Mouse (Mus musculus) lung, adult 2 months (tissue): ENCODE data around the gene Csf2. TPM values are rescaled to one million over a fixed set of nuclear protein-coding genes. Genes with fewer than 3 reads are reported as not detected.

Source experiments
- DNase-seq: peaks from one replicate; pipeline ENCODE4 v3.0.0; 2022
- H3K4me1 ChIP-seq: fragments of 200-500 bp; 2 replicates; pipeline ENCODE4 v1.6.1; 2011; ENCODE audit warnings: low read length; ENCODE audit not compliant: control insufficient read depth, insufficient read depth
- H3K4me3 ChIP-seq: fragments of 200-500 bp; replicated peaks from 2 replicates; pipeline ENCODE3; 2011; ENCODE audit warnings: low read depth, mild to moderate bottlenecking, control low read depth, low read length; ENCODE audit errors: extremely low read depth
- CTCF ChIP-seq: fragments of 200-500 bp; IDR thresholded peaks from 2 replicates; pipeline ENCODE4 v1.5.1; 2011; ENCODE audit warnings: mild to moderate bottlenecking, low read length, control low read depth; ENCODE audit not compliant: insufficient read depth
- POLR2A ChIP-seq: fragments of 200-500 bp; IDR thresholded peaks from 2 replicates; pipeline ENCODE4 v1.6.1; 2011; ENCODE audit warnings: low read depth, mild to moderate bottlenecking, control low read depth, low read length, borderline replicate concordance; ENCODE audit errors: extremely low read depth
- whole genome bisulfite sequencing: fragments of 180-500 bp; shearing (Covaris S2); methylation state at CpG from one replicate; pipeline ENCODE4 v1.1.7; 2018; 5-methylcytosine and 5-hydroxymethylcytosine counted together
- polyA plus RNA-seq: library from polyadenylated mRNA; depleted of rRNA; stranded (reverse); fragments of >200 nt; gene quantifications from 2 replicates; pipeline ENCODE4 v1.2.3, GENCODE M21; 2012

Gene Csf2
- polyA plus RNA-seq, 1 experiment: 2.5 TPM

- H3K4me3 ChIP-seq: no peak overlapping the region
- no peak for TF ChIP-seq CTCF
- no peak for TF ChIP-seq POLR2A
- WGBS: 78% methylated on average over 3 of the region's 3 CpGs
- DNase-seq: no peak
- H3K4me1 ChIP-seq: no peaks in the 10 kb centered on the region
Observed at GRCm38 (mm10) chr11:54269191-54269896, 19.9 kb upstream of the Csf2 start.

DNA sequence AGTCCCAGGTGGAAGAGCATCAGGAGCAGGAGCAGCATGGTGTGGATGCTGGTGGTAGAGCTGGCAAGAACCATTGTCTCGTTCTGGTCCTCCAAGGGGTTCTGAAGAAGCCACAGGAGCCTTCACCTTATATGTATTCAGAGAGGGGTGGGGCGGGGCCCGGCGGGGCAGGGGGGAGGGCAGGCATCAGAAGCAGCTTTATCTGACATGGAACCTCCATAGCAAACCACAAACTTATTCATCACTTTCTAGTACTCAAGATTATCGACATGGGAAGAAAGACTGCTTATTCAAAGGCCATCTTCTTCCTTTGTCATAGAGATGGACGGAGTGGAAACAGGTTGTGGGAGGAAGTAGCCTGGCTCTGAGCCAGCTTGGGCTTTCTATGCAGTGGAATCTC is 17.7 kb upstream of the Csf2 start, which contains the start of gene Il3:
Gene Il3, minus strand, starts transcription at position 101 of the 400 bp plus-strand sequence.
- TF ChIP-seq CTCF (no peak), POLR2A (no peak)
- 69% methylated on average over 6 of the region's 6 CpGs for WGBS
- no peak for DNase-seq
- H3K4me1 ChIP-seq: no peaks in the 10 kb centered on the region
- no peak within 1 kb of the TSS for H3K4me3 ChIP-seq

DNA sequence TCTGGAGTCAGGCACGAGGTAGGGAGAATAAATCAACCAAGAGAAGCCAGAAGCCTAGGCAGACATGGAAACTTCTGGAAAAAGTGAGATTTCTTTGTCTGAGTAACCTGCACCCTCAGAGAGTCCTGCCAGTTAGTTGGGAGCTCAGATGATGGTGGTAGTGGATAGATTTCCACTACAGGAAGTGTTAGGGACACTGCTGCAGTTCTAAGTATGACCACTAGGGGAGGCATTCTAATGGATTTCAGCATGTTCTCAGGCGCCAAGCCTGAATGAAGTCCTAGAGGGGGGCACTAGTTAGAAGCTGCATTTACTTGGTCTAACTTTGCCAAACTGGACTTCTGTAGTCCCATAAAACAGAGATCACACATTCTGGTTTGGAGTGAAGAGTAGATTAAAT is 15.1 kb upstream of the Csf2 start:
- TF ChIP-seq POLR2A (no peak), CTCF (peak; percentile 30; the same call in 1 of the 2 replicates)
- no peaks in the 10 kb centered on the region for H3K4me1 ChIP-seq
- no peak for DNase-seq
- 57% methylated on average over 2 of the region's 2 CpGs for WGBS
- no peak overlapping the region for H3K4me3 ChIP-seq

DNA sequence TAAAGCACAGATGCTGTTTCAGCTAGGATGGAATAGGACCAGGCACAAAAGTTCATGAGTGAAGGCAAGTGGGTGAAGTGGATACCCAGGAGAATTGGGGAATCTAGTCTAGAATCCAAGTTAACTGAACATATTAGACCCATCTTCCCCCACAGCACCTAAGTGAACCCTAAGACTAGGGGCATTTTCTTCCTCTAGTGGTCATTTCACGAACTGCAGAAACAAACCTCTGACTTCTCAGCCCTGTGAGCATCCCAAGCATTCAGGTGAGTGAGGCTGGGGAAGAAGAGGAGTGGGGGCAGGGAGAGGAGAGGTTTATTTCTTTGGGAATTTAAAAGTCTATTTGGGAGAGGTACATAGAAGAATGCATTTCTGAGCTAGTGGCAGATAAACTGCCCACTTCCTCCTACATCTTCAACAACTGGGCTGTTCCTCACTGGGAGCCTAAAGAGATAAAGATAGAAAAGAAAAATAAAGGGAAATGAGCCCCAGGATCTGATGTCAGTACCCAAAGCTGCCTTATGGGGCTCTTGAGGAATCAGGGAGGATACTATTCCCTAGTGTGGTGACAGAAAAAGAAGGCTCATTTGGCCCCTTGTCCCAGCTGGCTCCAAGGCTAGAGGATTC is 14.1 kb upstream of the Csf2 start:
- H3K4me3 ChIP-seq: no peak overlapping the region
- 5% methylated on average over 1 of the region's 1 CpGs for WGBS
- DNase-seq: no peak
- TF ChIP-seq CTCF (no peak), POLR2A (no peak)
- no peaks in the 10 kb centered on the region for H3K4me1 ChIP-seq

DNA sequence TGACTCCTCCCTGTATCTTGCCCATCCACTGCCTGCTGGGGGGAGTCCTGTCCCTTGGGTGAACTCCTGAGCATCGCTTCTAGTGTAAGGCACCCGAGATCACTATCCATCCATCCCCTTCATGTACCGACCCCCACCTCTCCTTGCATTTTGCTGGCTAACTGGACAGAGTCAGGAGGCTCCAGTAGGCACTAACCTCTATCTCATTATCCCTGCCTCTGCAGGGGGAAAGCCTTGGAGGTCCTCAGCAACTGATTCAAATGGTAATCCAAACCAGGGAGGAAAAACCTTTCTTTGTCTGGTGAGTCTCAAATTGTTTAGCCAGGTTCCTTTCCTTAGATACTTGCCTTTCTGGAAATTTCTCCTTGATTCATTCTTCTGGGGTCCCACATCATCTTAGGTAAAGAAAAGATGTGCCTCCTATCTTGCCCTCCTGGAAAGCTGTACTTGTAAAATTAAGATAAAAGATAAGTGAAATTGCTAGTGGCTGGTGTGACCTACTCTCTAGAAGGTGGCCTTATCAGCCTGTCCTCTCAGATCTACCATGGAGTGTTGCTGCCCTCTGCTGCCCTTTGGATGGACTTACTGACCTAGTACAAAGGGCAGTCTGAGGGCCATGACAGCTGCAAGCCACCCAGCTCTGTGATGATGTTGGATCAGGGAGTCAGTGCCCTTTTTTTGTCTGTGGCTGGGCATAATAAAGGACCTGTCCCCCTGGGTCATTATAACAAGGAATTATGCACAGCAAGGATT is 7.3 kb upstream of the Csf2 start:
- peak; percentile 72 for DNase-seq
- TF ChIP-seq CTCF (peak; percentile 91), POLR2A (no peak)
- no peak overlapping the region for H3K4me3 ChIP-seq
- WGBS: 62% methylated on average over 3 of the region's 3 CpGs
- H3K4me1 ChIP-seq: no peaks in the 10 kb centered on the region

- 34% methylated on average over 4 of the region's 4 CpGs for whole genome bisulfite sequencing
- no peaks in the 10 kb centered on the region for H3K4me1 ChIP-seq
- no peak overlapping the region for H3K4me3 ChIP-seq
- no peak for DNase-seq
- TF ChIP-seq CTCF (peak; percentile 47), POLR2A (no peak)
Observed at GRCm38 (mm10) chr11:54254114-54254513, 4.6 kb upstream of the Csf2 start.

- 67% methylated on average over 11 of the region's 11 CpGs for WGBS
- DNase-seq: peak; percentile 41
- Histone ChIP-seq H3K4me1 (no peaks in the 10 kb centered on the region), H3K4me3 (no peak overlapping the region)
- TF ChIP-seq POLR2A (no peak), CTCF (no peak)
Observed at GRCm38 (mm10) chr11:54250575-54250974, 1.1 kb upstream of the Csf2 start.

DNA sequence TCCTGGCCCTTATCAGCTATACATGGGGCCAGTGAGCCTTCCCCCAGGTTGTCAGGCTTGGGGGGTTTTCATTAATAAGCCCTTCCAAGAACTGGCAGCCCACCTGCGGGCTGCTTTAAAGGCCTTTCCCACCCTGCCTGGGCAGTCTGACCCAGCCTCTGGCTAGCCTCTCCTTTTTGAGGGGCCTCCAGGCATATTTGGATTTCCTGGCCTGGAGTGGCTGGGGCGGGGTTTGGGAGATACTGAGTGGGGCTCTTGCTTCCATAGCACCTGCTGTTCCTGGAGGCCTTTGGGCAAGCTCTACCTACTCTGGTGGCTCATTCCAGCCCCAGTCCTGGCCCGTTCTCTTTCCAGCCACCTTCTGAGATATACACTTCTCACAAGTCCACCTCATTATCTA is 281 bp upstream of the Csf2 start:
- peak; percentile 55 for DNase-seq
- Histone ChIP-seq H3K4me3 (no peak overlapping the region), H3K4me1 (no peaks in the 10 kb centered on the region)
- WGBS: 73% methylated on average over 3 of the region's 3 CpGs
- no peak for TF ChIP-seq CTCF
- peak; percentile 17; the same call in 1 of the 2 replicates for TF ChIP-seq POLR2A

DNA sequence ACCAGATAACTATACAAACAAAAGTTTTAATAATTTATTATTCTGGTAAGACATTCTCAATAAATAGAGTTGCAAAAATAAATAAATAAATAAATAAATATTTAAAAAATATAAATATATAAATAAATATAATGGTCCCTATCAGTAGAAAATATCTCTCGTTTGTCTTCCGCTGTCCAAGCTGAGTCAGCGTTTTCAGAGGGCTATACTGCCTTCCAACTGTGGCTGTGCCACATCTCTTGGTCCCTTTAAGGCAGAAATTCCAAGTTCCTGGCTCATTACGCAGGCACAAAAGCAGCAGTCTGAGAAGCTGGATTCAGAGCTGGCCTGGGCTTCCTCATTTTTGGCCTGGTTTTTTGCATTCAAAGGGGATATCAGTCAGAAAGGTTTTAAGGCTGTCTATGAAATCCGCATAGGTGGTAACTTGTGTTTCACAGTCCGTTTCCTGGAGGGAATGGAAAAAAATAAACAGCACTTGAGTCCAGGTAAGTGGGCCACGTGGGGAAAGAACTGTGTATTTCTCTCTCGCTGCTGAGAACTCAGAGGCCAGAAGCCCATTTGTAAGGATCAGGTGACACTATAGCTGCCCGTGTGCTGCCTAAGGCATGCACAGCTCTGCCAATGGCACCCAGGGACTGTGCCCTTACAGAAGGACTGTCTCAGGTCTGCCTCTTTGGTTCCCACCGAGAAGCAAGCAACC is 2.1 kb downstream of the Csf2 start:
- no peak overlapping the region for H3K4me3 ChIP-seq
- WGBS: 59% methylated on average over 10 of the region's 10 CpGs
- H3K4me1 ChIP-seq: no peaks in the 10 kb centered on the region
- no peak for TF ChIP-seq CTCF
- TF ChIP-seq POLR2A: peak; percentile 59; the same call in 1 of the 2 replicates
- peak; percentile 33 for DNase-seq
